Mouse (Mus musculus) inflammation-experienced regulatory T-cells, adult 16 weeks (primary cell): ENCODE measurements around the gene Clca4b. TPM values are rescaled to one million over a fixed set of nuclear protein-coding genes. Genes with fewer than 3 reads are reported as not detected.

Source experiments
- polyA plus RNA-seq: library from polyadenylated mRNA; unstranded; fragments of 100-300 nt; shearing (Covaris generic); gene quantifications from one replicate; pipeline ENCODE4 v1.2.1, GENCODE M21; 2017

Gene Clca4b
- polyA plus RNA-seq, result not detected

DNA sequence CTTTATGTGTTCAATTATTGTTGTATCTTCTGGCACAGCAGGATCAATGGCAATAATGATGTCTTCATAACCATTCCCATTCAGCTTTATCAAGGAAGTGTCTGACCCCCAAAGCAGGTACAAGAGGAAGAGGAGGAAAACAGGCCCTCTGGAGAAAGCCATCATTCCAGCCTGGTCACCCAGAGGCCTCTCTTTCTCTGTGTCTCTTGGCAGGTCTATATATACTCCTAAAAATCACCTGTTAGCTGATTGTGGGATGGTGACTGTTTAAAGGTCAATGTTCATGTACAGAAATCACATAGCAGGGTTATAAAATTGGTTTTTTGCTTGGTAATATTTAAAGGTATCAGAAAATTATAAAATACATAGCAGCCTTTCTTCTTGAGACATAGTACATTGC is at the start of gene Clca4b:
TSS of gene Clca4b (minus strand) at position 195 of the 400 bp plus-strand sequence.

DNA sequence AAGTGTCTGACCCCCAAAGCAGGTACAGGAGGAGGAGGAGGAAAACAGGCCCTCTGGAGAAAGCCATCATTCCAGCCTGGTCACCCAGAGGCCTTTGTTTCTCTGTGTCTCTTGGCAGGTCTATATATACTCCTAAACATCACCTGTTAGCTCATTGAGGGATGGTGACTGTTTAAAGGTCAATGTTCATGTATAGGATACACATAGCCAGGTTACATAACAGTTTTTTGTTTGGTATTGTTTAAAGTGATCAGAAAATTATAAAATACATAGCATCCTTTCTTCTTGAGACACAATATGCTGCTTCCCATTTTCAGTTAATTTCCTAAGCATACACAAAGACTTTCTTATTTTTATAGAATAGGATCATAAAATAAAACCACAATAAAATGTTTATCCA is 42.6 kb upstream of the Clca4b start, which contains the start of gene Clca4a:
TSS of gene Clca4a (minus strand) at position 101 of the 400 bp plus-strand sequence.

Other genes with a start within 250 kb of the Clca4b start
- gene Sh3glb1, start 212.2 kb downstream of the Clca4b start, polyA plus RNA-seq, result 73.7 TPM
- 0.17 TPM for gene Clca3a1, start 171.6 kb downstream of the Clca4b start, polyA plus RNA-seq
- gene Clca3a2, start 113.0 kb downstream of the Clca4b start, polyA plus RNA-seq, result not detected
- gene Clca3b, start 83.2 kb downstream of the Clca4b start, polyA plus RNA-seq, result not detected
- gene Clca4a, start 42.5 kb upstream of the Clca4b start, polyA plus RNA-seq, result not detected
- gene Clca1, start 100.2 kb upstream of the Clca4b start, polyA plus RNA-seq, result not detected
- not detected for gene Clca2, start 166.9 kb upstream of the Clca4b start, polyA plus RNA-seq
- gene Odf2l, start 186.1 kb upstream of the Clca4b start, polyA plus RNA-seq, result 6.2 TPM